Mouse (Mus musculus): ENCODE data around the gene Txnip. TPM values are rescaled to one million over a fixed set of nuclear protein-coding genes. Genes with fewer than 3 reads are reported as not detected.

Txnip gene
- polyA plus RNA-seq, 1 experiment from 2014 or later, result 106 TPM

- H3K9me3 ChIP-seq (replicated peaks; ENCODE audit: control insufficient read depth, low read length), result no peaks in the 10 kb centered on the region
- no peaks in the 10 kb centered on the region for H3K36me3 ChIP-seq (ENCODE audit: control insufficient read depth, insufficient read depth, low read length)
- H3K27me3 ChIP-seq (ENCODE audit: control insufficient read depth, insufficient read depth, low read length), result no peaks in the 10 kb centered on the region
- peaks cover 59% of the 10 kb centered on the region for H3K4me1 ChIP-seq (ENCODE audit: control insufficient read depth, insufficient read depth, low read length)
- peak overlapping the region; percentile 98 for H3K27ac ChIP-seq (ENCODE audit: low read depth, low read length)
- peak overlapping the region; percentile 63 for H3K9ac ChIP-seq (ENCODE audit: low read depth, low read length)
- 39% methylated on average over 14 of the region's 14 CpGs for WGBS (ENCODE audit: insufficient replicate concordance)
- H3K4me3 ChIP-seq (ENCODE audit: low read depth, low read length), result peak overlapping the region; percentile 28
- no peak for ATAC-seq (replicated peaks; ENCODE audit: insufficient number of reproducible peaks, low FRiP score, low TSS enrichment)
- H3K4me2 ChIP-seq, result peak overlapping the region; percentile 51
These were observed 18.4 kb downstream of the Txnip start for GRCm38 (mm10) chr3:96576005-96576658.

- peak within 1 kb of the TSS; percentile 63 for H3K9ac ChIP-seq (ENCODE audit: low read depth, low read length)
- peaks cover 56% of the 10 kb centered on the region for H3K4me1 ChIP-seq (ENCODE audit: control insufficient read depth, insufficient read depth, low read length)
These were observed 19.2 kb downstream of the Txnip start, which contains the start of gene Gm16253 for GRCm38 (mm10) chr3:96576690-96577541. Gm16253 (plus strand) TSS chr3:96576984.

GRCm38 (mm10) chr3:96577566-96577965 is 19.8 kb downstream of the Txnip start:
- no peak for ATAC-seq (replicated peaks; ENCODE audit: insufficient number of reproducible peaks, low FRiP score, low TSS enrichment)
- Histone ChIP-seq H3K4me1 (ENCODE audit: control insufficient read depth, insufficient read depth, low read length) (peaks cover 55% of the 10 kb centered on the region), H3K4me2 (peak overlapping the region; percentile 51), H3K27ac (ENCODE audit: low read depth, low read length) (peak overlapping the region; percentile 98), H3K27me3 (ENCODE audit: control insufficient read depth, insufficient read depth, low read length) (no peaks in the 10 kb centered on the region), H3K9ac (ENCODE audit: low read depth, low read length) (peak overlapping the region; percentile 63), H3K9me3 (replicated peaks; ENCODE audit: control insufficient read depth, low read length) (no peaks in the 10 kb centered on the region), H3K36me3 (ENCODE audit: control insufficient read depth, insufficient read depth, low read length) (no peaks in the 10 kb centered on the region), H3K4me3 (ENCODE audit: low read depth, low read length) (no peak overlapping the region; the same call in 1 of the 2 replicates)
- WGBS (ENCODE audit: insufficient replicate concordance), result 74% methylated on average over 4 of the region's 4 CpGs

More at GRCm38 (mm10) chr3:96576690-96577541, 19.2 kb downstream of the Txnip start, which contains the start of gene Gm16253:
- Histone ChIP-seq H3K36me3 (ENCODE audit: control insufficient read depth, insufficient read depth, low read length) (no peaks in the 10 kb centered on the region), H3K27me3 (ENCODE audit: control insufficient read depth, insufficient read depth, low read length) (no peaks in the 10 kb centered on the region), H3K4me2 (peak within 1 kb of the TSS; percentile 51), H3K4me3 (ENCODE audit: low read depth, low read length) (peak within 1 kb of the TSS; percentile 28), H3K27ac (ENCODE audit: low read depth, low read length) (peak within 1 kb of the TSS; percentile 98), H3K9me3 (replicated peaks; ENCODE audit: control insufficient read depth, low read length) (no peaks in the 10 kb centered on the region)
- 12% methylated on average over 17 of the region's 17 CpGs for WGBS (ENCODE audit: insufficient replicate concordance)
- ATAC-seq (replicated peaks; ENCODE audit: insufficient number of reproducible peaks, low FRiP score, low TSS enrichment), result peak; percentile 89

- no peaks in the 10 kb centered on the region for H3K27me3 ChIP-seq (ENCODE audit: control insufficient read depth, insufficient read depth, low read length)
- WGBS (ENCODE audit: insufficient replicate concordance), result 77% methylated on average over 12 of the region's 12 CpGs
- no peak overlapping the region for H3K4me3 ChIP-seq (ENCODE audit: low read depth, low read length)
- no peaks in the 10 kb centered on the region for H3K36me3 ChIP-seq (ENCODE audit: control insufficient read depth, insufficient read depth, low read length)
- H3K27ac ChIP-seq (ENCODE audit: low read depth, low read length), result 0 out of 2 replicates have a peak overlapping the region, but pooled peaks have one; percentile 22
- no peak overlapping the region for H3K9ac ChIP-seq (ENCODE audit: low read depth, low read length)
- no peak for ATAC-seq (replicated peaks; ENCODE audit: insufficient number of reproducible peaks, low FRiP score, low TSS enrichment)
- H3K4me2 ChIP-seq, result no peak overlapping the region
- no peaks in the 10 kb centered on the region for H3K9me3 ChIP-seq (replicated peaks; ENCODE audit: control insufficient read depth, low read length)
- peaks cover 50% of the 10 kb centered on the region for H3K4me1 ChIP-seq (ENCODE audit: control insufficient read depth, insufficient read depth, low read length)
These were observed 20.9 kb downstream of the Txnip start for GRCm38 (mm10) chr3:96578561-96579238.

GRCm38 (mm10) chr3:96579239-96579750 is 21.5 kb downstream of the Txnip start:
- WGBS (ENCODE audit: insufficient replicate concordance), result 71% methylated on average over 4 of the region's 4 CpGs
- H3K4me2 ChIP-seq, result no peak overlapping the region
- H3K27ac ChIP-seq (ENCODE audit: low read depth, low read length), result peak overlapping the region; percentile 59; the same call in 1 of the 2 replicates
- H3K4me1 ChIP-seq (ENCODE audit: control insufficient read depth, insufficient read depth, low read length), result peaks cover 44% of the 10 kb centered on the region
- no peaks in the 10 kb centered on the region for H3K27me3 ChIP-seq (ENCODE audit: control insufficient read depth, insufficient read depth, low read length)
- no peaks in the 10 kb centered on the region for H3K36me3 ChIP-seq (ENCODE audit: control insufficient read depth, insufficient read depth, low read length)
- H3K4me3 ChIP-seq (ENCODE audit: low read depth, low read length), result no peak overlapping the region
- no peaks in the 10 kb centered on the region for H3K9me3 ChIP-seq (replicated peaks; ENCODE audit: control insufficient read depth, low read length)
- H3K9ac ChIP-seq (ENCODE audit: low read depth, low read length), result 0 out of 2 replicates have a peak overlapping the region, but pooled peaks have one; percentile 10
- no peak for ATAC-seq (replicated peaks; ENCODE audit: insufficient number of reproducible peaks, low FRiP score, low TSS enrichment)

- Histone ChIP-seq H3K27ac (ENCODE audit: low read depth, low read length) (peak overlapping the region; percentile 59), H3K4me3 (ENCODE audit: low read depth, low read length) (peak overlapping the region; percentile 21), H3K27me3 (ENCODE audit: control insufficient read depth, insufficient read depth, low read length) (no peaks in the 10 kb centered on the region), H3K9ac (ENCODE audit: low read depth, low read length) (peak overlapping the region; percentile 60), H3K9me3 (replicated peaks; ENCODE audit: control insufficient read depth, low read length) (no peaks in the 10 kb centered on the region), H3K36me3 (ENCODE audit: control insufficient read depth, insufficient read depth, low read length) (no peaks in the 10 kb centered on the region), H3K4me2 (peak overlapping the region; percentile 68), H3K4me1 (ENCODE audit: control insufficient read depth, insufficient read depth, low read length) (peaks cover 42% of the 10 kb centered on the region)
- WGBS (ENCODE audit: insufficient replicate concordance), result 9% methylated on average over 16 of the region's 16 CpGs
- ATAC-seq (replicated peaks; ENCODE audit: insufficient number of reproducible peaks, low FRiP score, low TSS enrichment), result peak; percentile 21; the same call in 1 of the 2 replicates
These were observed 22.2 kb downstream of the Txnip start for GRCm38 (mm10) chr3:96579885-96580454.

GRCm38 (mm10) chr3:96581141-96581540 is 23.4 kb downstream of the Txnip start:
- WGBS (ENCODE audit: insufficient replicate concordance), result 48% methylated on average over 6 of the region's 6 CpGs
- ATAC-seq (replicated peaks; ENCODE audit: insufficient number of reproducible peaks, low FRiP score, low TSS enrichment), result no peak
- H3K36me3 ChIP-seq (ENCODE audit: control insufficient read depth, insufficient read depth, low read length), result no peaks in the 10 kb centered on the region
- peaks cover 33% of the 10 kb centered on the region for H3K4me1 ChIP-seq (ENCODE audit: control insufficient read depth, insufficient read depth, low read length)
- no peaks in the 10 kb centered on the region for H3K27me3 ChIP-seq (ENCODE audit: control insufficient read depth, insufficient read depth, low read length)
- 0 out of 2 replicates have a peak overlapping the region, but pooled peaks have one; percentile 10 for H3K9ac ChIP-seq (ENCODE audit: low read depth, low read length)
- no peak overlapping the region for H3K27ac ChIP-seq (ENCODE audit: low read depth, low read length)
- no peak overlapping the region for H3K4me3 ChIP-seq (ENCODE audit: low read depth, low read length)
- H3K9me3 ChIP-seq (replicated peaks; ENCODE audit: control insufficient read depth, low read length), result no peaks in the 10 kb centered on the region
- no peak overlapping the region for H3K4me2 ChIP-seq
